Mouse (Mus musculus) embryonic facial prominence, embryonic 11.5 days (tissue): ENCODE data around the gene Gm49361. TPM values are rescaled to one million over a fixed set of nuclear protein-coding genes. Genes with fewer than 3 reads are reported as not detected.
"Not testable (repeated sequence)": the region's sequence is repeated elsewhere in the genome, so short reads cannot be mapped to it uniquely, and the experiment has no call there.

Experiments used
- ATAC-seq: fragments of 200-750 bp; cut with Nextera tagmentation; replicated peaks from 2 replicates; pipeline ENCODE4 v1.8.0; 2017; ENCODE audit warnings: low read depth; ENCODE audit not compliant: insufficient number of reproducible peaks, low FRiP score, low TSS enrichment
- DNase-seq: peaks from one replicate; pipeline ENCODE4 v3.0.0-alpha.2; 2015; ENCODE audit warnings: low spot score
- H3K27ac ChIP-seq: fragments of 300-500 bp; sonication (generic); replicated peaks from 2 replicates; pipeline ENCODE4 v1.5.1; 2014; ENCODE audit warnings: mild to moderate bottlenecking, low read depth, low read length, control low read depth
- H3K27me3 ChIP-seq: fragments of 300-500 bp; sonication (generic); 2 replicates; pipeline ENCODE4 v1.6.1; 2014; ENCODE audit warnings: mild to moderate bottlenecking, low read length, moderate library complexity, mixed read lengths; ENCODE audit not compliant: control insufficient read depth, insufficient read depth
- H3K36me3 ChIP-seq: fragments of 300-500 bp; sonication (generic); replicated peaks from 2 replicates; pipeline ENCODE4 v1.6.1; 2014; ENCODE audit warnings: low read depth, mild to moderate bottlenecking, low read length, moderate library complexity, mixed read lengths; ENCODE audit not compliant: control insufficient read depth, insufficient read depth
- H3K4me1 ChIP-seq: fragments of 300-500 bp; sonication (generic); 2 replicates; pipeline ENCODE4 v1.6.1; 2014; ENCODE audit warnings: low read length, mixed read lengths; ENCODE audit not compliant: control insufficient read depth, insufficient read depth
- H3K4me2 ChIP-seq: fragments of 300-500 bp; sonication (generic); 2 replicates; pipeline ENCODE4 v1.6.1; 2014; ENCODE audit warnings: low read depth, mild to moderate bottlenecking, control low read depth, low read length, moderate library complexity
- H3K4me3 ChIP-seq: fragments of 300-500 bp; sonication (generic); 2 replicates; pipeline ENCODE4 v1.5.1; 2014; ENCODE audit warnings: low read depth, low read length, control low read depth
- H3K9ac ChIP-seq: fragments of 300-500 bp; sonication (generic); replicated peaks from 2 replicates; pipeline ENCODE4 v1.6.1; 2014; ENCODE audit warnings: mild to moderate bottlenecking, control low read depth, low read length
- H3K9me3 ChIP-seq: fragments of 300-500 bp; sonication (generic); replicated peaks from 2 replicates; pipeline ENCODE4 v1.6.1; 2016; ENCODE audit warnings: mild to moderate bottlenecking, low read length, inconsistent platforms, mixed read lengths; ENCODE audit not compliant: control insufficient read depth
- WGBS: fragments of 180-500 bp; shearing (Covaris S2); extraction: QIAGEN DNeasy Blood & Tissue Kit; methylation state at CpG from one replicate; pipeline ENCODE4 v1.1.7; 2014; 5-methylcytosine and 5-hydroxymethylcytosine counted together
- polyA plus RNA-seq: library from polyadenylated mRNA; unstranded; fragments of >200 nt; fragmentation: Nextera tagmentation; extraction: Ambion mirVana; gene quantifications from 2 replicates; pipeline ENCODE4 v1.2.1, GENCODE M21; 2014

Gm49361 gene
- polyA plus RNA-seq, 1 experiment from 2014 or later = not detected

- no peak overlapping the region for H3K4me3 ChIP-seq
- no peaks in the 10 kb centered on the region for H3K9me3 ChIP-seq
- no peak for DNase-seq
- WGBS = 55% methylated on average over 10 of the region's 10 CpGs
- H3K27me3 ChIP-seq = no peaks in the 10 kb centered on the region
- no peaks in the 10 kb centered on the region for H3K36me3 ChIP-seq
- no peak for ATAC-seq
- H3K9ac ChIP-seq = no peak overlapping the region
- H3K4me2 ChIP-seq = no peak overlapping the region
- H3K4me1 ChIP-seq = no peaks in the 10 kb centered on the region
- no peak overlapping the region for H3K27ac ChIP-seq
Observed at GRCm38 (mm10) chr14:57760447-57761412, 14.8 kb upstream of the Gm49361 start.

DNA sequence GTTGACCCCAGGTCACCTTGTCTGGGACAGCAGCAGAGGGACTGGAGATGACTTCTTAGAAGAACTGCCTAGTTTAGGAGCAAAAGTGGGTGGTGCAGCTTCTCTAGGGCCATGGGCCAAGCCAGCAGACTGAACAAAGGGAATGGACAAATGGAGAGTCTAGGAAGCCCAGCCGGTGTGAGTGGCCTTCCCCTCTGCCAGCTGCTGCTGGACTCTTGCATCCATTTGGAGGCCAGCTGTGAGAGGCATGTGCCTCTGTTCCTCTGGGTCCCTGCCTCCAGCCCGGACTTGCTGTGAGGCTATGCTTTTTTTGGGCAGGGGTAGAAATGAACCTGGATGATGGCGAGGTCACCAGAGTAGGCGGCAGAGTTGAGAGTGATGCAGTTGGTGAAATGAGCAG is 12.3 kb upstream of the Gm49361 start, which contains the start of gene Lats2:
Gene Lats2 (minus strand): TSS at position 152 of the 400 bp plus-strand sequence.
- no peaks in the 10 kb centered on the region for H3K36me3 ChIP-seq
- 77% methylated on average over 4 of the region's 4 CpGs for WGBS
- H3K27ac ChIP-seq = no peak within 1 kb of the TSS
- H3K9ac ChIP-seq = no peak within 1 kb of the TSS
- no peaks in the 10 kb centered on the region for H3K27me3 ChIP-seq
- DNase-seq = no peak
- no peaks in the 10 kb centered on the region for H3K4me1 ChIP-seq
- no peak for ATAC-seq
- no peaks in the 10 kb centered on the region for H3K9me3 ChIP-seq
- H3K4me3 ChIP-seq = no peak within 1 kb of the TSS
- H3K4me2 ChIP-seq = no peak within 1 kb of the TSS

GRCm38 (mm10) chr14:57756094-57756493 is 10.2 kb upstream of the Gm49361 start:
- Histone ChIP-seq H3K9me3 (no peaks in the 10 kb centered on the region), H3K9ac (no peak overlapping the region), H3K36me3 (no peaks in the 10 kb centered on the region), H3K4me2 (no peak overlapping the region), H3K27ac (no peak overlapping the region), H3K4me1 (no peaks in the 10 kb centered on the region), H3K4me3 (no peak overlapping the region), H3K27me3 (no peaks in the 10 kb centered on the region)
- WGBS = 81% methylated on average over 4 of the region's 4 CpGs
- DNase-seq = no peak
- no peak for ATAC-seq

DNA sequence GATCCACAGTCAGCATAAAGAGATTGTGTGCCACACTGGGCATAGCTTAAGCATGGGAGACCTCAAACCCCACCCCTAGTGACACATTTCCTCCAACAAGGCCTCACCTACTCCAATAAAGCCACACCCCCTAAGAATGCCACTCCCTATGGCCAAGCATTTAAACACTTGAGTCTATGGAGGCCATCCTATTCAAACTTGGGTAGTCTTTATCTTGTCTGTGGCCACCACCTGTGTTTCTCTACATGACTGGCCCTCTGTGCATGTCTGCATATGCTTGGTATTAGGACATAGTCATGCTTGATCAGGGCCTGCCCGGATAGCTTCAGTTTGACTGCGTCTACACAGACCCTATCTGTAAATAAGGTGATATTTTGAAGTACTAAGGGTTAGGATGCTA is 9.8 kb upstream of the Gm49361 start:
- WGBS = 87% methylated on average over 2 of the region's 2 CpGs
- no peak for DNase-seq
- no peak overlapping the region for H3K4me3 ChIP-seq
- H3K9me3 ChIP-seq = no peaks in the 10 kb centered on the region
- no peak overlapping the region for H3K9ac ChIP-seq
- no peaks in the 10 kb centered on the region for H3K4me1 ChIP-seq
- no peaks in the 10 kb centered on the region for H3K36me3 ChIP-seq
- no peak for ATAC-seq
- H3K27ac ChIP-seq = no peak overlapping the region
- H3K4me2 ChIP-seq = no peak overlapping the region
- no peaks in the 10 kb centered on the region for H3K27me3 ChIP-seq

DNA sequence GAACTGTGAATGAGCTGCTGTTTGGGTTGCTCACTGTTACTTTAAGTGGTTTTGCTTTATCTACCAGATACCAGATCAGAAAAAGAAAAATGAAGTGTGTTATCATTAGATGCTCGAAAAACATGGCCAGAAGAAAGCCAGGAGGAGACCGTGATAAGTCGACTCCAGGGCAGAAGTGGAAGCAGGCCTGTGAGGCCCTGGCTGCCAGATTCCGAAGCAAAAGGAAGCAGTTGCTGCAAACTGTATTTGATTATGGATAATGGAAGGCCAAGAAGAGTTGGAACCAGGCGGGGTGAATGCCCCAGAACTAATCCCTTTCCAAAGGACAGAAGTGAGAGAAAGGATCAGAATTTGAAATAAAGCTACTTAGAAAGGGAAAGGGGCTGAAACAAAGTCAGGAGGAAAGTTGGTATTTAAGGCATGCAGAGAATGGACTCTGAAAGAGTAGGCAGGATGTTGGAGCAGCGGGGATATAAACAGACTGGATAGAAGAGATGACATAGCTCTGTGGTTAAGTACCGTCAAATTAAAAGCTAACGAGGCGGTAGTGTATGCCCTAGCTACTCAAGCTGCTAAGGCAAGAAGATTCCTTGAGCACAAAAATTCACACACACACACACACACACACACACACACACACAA is 7.6 kb upstream of the Gm49361 start:
- H3K27me3 ChIP-seq = no peaks in the 10 kb centered on the region
- H3K27ac ChIP-seq = 0 out of 2 replicates have a peak overlapping the region, but pooled peaks have one; percentile 16
- no peak overlapping the region for H3K4me3 ChIP-seq
- no peak overlapping the region for H3K4me2 ChIP-seq
- no peak for ATAC-seq
- no peaks in the 10 kb centered on the region for H3K9me3 ChIP-seq
- H3K9ac ChIP-seq = no peak overlapping the region
- H3K36me3 ChIP-seq = no peaks in the 10 kb centered on the region
- DNase-seq = peak; percentile 36
- H3K4me1 ChIP-seq = no peaks in the 10 kb centered on the region
- WGBS = 20% methylated on average over 9 of the region's 9 CpGs

DNA sequence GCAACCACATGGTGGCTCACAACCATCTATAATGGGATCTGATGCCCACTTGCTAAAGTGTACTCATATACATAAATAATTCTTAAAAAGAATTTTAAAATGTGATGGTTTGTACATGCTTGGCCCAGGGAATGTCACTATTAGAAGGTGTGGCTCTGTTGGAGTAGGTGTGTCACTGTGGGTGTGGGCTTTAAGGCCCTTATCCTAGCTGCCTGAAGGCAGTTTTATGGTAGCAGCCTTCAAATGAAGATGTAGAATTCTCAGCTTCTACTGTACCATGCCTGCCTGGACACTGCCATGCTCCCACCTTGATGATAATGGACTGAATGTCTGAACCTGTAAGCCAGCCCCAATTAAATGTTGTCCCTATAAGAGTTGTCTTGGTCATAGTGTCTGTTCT is 5.1 kb upstream of the Gm49361 start:
- H3K4me1 ChIP-seq, H3K27ac ChIP-seq, H3K4me2 ChIP-seq, H3K9me3 ChIP-seq, DNase-seq, H3K36me3 ChIP-seq, H3K9ac ChIP-seq, ATAC-seq, H3K27me3 ChIP-seq, H3K4me3 ChIP-seq: not testable (repeated sequence)

DNA sequence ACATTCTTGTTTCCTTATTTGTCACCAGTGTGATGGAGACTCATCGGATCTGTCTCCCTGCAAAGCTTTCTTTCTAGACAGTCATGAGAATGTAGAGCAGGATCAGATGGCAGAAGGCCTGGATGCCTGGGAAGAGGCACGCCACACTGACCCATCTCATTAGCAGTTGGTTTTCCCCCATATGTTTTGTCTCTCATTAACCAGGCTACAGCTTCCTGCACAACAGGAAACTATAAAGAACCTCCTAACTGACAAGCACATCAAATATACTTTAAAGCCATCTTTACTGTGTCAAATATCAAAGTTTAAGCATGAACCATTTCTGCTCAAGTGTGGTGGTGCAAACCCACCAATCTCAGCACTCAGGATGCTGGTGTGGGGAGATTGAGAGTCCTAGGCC is 3.6 kb upstream of the Gm49361 start:
- Histone ChIP-seq H3K9ac (no peak overlapping the region), H3K9me3 (no peaks in the 10 kb centered on the region), H3K4me3 (no peak overlapping the region), H3K27ac (no peak overlapping the region), H3K4me1 (no peaks in the 10 kb centered on the region), H3K4me2 (no peak overlapping the region), H3K36me3 (no peaks in the 10 kb centered on the region), H3K27me3 (no peaks in the 10 kb centered on the region)
- ATAC-seq = no peak
- no peak for DNase-seq
- 88% methylated on average over 2 of the region's 2 CpGs for WGBS
